Mouse (Mus musculus): Measurements from ENCODE around the gene Cfap61. TPM values are rescaled to one million over a fixed set of nuclear protein-coding genes. Genes with fewer than 3 reads are reported as not detected.
A peak's percentile ranks its signal among the peaks of the same experiment; 100 is the strongest.
"Not testable (repeated sequence)": the region's sequence is repeated elsewhere in the genome, so short reads cannot be mapped to it uniquely, and the experiment has no call there.

The Cfap61 gene
- 0.29 and 1.2 TPM in 2 replicates for polyA plus RNA-seq (2015; fragmentation: Nextera tagmentation; extraction: Ambion mirVana)

DNA sequence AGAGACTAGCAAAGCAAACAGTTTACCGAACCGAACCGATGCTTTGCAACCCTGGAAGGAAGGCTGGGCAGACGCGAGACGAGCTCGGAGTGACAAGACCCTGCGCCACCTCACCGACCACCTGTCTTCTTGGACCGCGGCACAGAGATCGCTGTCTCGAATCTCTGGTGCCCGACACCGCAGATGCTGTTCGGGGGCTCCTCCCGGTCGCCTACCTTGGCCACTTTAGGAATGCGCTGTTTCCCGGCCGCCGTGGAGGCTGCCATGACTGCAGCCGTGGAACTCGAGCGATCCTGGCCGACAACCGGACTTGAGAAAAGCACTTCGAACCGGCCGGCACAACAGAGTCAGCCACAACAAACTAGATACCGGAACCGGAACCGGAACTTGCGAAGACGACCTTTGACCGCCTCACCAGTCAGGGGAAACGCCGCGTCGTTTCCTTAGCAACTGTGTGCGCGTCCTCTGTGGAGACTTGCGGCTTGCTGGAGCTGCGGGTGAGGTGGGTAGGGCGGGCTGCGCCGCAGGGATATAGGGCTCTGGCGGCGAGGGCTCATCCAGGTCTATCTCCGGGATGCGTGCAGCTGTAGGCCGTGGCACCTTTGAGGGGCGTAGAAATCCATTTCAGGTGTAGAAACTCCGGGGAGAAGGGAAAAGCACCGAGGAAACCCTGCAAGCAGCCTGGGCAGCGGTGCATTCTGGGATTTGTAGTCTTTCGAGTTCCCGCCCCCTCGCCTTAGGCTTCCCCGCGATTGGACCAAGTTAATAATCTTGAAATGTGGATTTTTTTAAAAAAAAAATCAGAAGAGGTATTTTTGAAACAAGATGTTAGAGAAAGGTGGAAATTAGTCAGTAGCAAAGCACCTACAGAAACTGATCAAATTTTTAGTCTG, at the start of gene Cfap61, which contains the start of gene Crnkl1:
TSS of gene Cfap61 (plus strand) at position 446 of the 893 bp plus-strand sequence.
TSS of gene Crnkl1 (minus strand) at position 676 of the 893 bp plus-strand sequence.
- peaks cover 9% of the 10 kb centered on the region for H3K4me1 ChIP-seq
- WGBS: under 1% methylated on average over 61 of the region's 61 CpGs
- no peak within 1 kb of the TSS for H3K27ac ChIP-seq
- H3K9me3 ChIP-seq: no peaks in the 10 kb centered on the region
- no peaks in the 10 kb centered on the region for H3K27me3 ChIP-seq
- H3K4me2 ChIP-seq: peak within 1 kb of the TSS; percentile 77
- peak within 1 kb of the TSS; percentile 94 for H3K4me3 ChIP-seq
- H3K9ac ChIP-seq: peak within 1 kb of the TSS; percentile 57
- peaks cover 24% of the 10 kb centered on the region for H3K36me3 ChIP-seq
- peak; percentile 98 for ATAC-seq (ENCODE audit: borderline replicate concordance, extremely low read depth, low FRiP score, low TSS enrichment)

DNA sequence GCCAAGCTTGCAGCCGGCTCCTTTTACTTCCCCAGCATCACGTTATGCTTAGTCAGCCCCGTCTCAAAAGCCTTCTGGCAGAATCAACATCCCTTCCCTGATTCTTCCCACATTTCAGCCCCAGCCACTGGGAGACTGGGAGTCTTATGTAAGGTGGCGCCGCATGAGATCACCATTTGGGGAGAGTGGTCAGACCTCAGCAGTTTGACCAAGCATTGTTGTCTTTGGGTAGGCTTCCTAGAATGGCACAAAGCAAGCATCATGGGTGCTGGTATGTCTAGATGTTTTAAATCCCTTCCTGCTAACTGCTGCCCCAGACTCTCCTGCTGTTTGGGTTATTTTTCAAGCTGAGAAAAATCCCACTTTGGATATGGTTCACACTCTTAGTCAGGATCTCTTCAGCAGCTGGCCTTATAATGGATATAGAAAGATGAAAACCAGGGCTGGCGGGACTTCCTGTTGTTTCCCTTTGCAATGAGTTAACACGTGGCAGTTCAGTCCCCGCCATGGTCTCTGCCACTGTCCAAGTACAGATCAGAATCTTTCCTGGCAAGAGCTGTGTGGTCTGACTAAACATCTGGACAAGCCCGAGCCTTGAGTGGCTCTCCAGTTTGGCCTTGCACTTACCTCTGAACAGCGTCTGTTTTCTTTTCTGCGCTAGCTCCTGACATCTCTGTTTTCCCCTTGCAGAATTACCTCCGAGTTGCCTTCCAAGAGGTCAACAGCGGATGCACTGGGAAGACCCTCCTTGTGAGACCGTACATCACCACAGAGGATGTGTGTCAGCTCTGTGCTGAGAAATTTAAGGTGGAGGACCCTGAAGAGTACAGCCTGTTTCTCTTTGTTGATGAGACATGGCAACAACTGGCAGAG, 49.4 kb upstream of the Cfap61 start:
- Histone ChIP-seq H3K4me2 (no peak overlapping the region), H3K9me3 (no peaks in the 10 kb centered on the region), H3K9ac (no peak overlapping the region), H3K36me3 (peaks cover 38% of the 10 kb centered on the region), H3K4me3 (no peak overlapping the region), H3K4me1 (peaks cover 40% of the 10 kb centered on the region), H3K27ac (peak overlapping the region; percentile 79), H3K27me3 (no peaks in the 10 kb centered on the region)
- ATAC-seq (ENCODE audit: borderline replicate concordance, extremely low read depth, low FRiP score, low TSS enrichment): no peak
- 42% methylated on average over 14 of the region's 14 CpGs for WGBS

DNA sequence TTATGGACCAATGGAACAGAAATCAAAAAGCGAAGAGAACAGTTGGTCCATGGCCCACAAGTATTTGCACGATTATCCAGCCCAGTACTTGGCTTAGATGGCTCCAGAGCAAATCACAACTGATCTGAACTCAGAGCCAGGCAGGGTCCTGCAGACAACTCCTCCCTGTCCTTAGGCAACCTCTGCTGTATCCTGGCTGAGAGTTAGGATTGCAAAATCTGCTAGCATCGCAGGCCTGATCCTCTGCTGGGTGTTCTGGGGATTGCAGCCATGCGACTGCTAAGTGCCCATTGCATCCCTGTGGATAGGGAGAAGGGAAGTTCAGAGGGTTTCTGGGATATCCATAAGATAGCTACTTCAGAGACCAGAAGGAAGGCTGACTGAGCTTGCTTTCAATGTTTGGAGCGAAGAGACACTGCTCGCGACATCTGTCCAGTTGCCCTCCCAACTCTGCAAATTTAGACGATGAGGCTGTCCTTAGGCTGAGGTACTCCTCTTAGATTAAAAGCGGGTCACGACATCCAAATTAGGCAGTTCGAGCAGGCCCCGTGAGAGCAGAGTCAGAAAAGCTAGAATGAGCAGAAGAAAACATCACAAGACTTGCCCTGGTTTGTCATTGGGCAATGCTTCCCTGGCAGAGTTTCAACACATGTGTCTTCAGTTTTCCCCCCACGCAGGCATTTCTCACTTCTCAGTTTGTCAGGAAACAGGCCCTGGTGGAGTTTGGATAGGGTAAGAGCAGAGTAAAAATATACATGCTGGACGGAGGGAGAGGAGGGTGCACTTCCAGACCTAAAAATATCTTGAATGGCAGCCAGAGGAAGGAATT, 46.4 kb upstream of the Cfap61 start:
- Histone ChIP-seq H3K27ac (peak overlapping the region; percentile 89), H3K4me3 (no peak overlapping the region), H3K4me2 (no peak overlapping the region), H3K27me3 (no peaks in the 10 kb centered on the region), H3K4me1 (peaks cover 39% of the 10 kb centered on the region), H3K36me3 (peaks cover 26% of the 10 kb centered on the region), H3K9me3 (no peaks in the 10 kb centered on the region), H3K9ac (no peak overlapping the region)
- peak; percentile 90 for ATAC-seq (ENCODE audit: borderline replicate concordance, extremely low read depth, low FRiP score, low TSS enrichment)
- WGBS: 33% methylated on average over 14 of the region's 14 CpGs

DNA sequence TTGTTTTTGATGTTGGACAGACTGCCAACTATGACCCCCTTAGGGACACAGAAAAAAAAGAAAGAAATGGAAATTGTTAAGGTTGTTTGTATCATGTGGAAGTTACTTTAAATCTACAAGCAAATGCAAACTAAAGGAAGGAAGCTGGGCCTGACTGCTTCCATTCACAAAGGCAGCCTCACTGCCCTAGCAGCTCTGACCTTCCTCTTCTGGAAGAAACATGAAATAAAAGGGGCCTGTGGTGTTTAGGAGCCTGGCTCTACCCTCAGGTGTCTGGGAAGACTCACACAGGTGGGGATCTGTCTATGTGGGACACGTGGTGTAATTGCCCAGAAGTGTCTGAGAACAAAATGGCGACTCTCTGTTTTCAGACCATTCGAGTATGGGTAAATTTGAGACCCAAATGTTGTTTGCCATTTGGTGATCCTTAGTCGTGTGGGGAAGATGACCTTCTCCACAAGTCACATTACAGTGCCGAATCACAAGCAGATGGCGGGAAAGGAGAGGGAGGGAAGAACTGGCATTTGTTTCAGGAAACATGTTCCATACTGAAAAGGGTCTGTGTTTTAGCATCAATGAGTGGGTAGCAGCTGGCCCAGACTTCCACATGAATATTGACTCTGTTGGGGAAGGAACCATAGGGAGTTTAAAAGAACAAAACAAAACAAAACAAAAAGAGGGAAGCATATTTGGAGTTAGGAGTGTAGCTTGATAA, 45.7 kb upstream of the Cfap61 start:
- Histone ChIP-seq H3K27ac (peak overlapping the region; percentile 89), H3K4me2 (no peak overlapping the region), H3K4me3 (no peak overlapping the region), H3K9ac (no peak overlapping the region), H3K4me1 (peaks cover 33% of the 10 kb centered on the region), H3K27me3 (no peaks in the 10 kb centered on the region), H3K9me3 (no peaks in the 10 kb centered on the region), H3K36me3 (peaks cover 21% of the 10 kb centered on the region)
- peak; percentile 49; the same call in 1 of the 2 replicates for ATAC-seq (ENCODE audit: borderline replicate concordance, extremely low read depth, low FRiP score, low TSS enrichment)
- 48% methylated on average over 6 of the region's 6 CpGs for WGBS

DNA sequence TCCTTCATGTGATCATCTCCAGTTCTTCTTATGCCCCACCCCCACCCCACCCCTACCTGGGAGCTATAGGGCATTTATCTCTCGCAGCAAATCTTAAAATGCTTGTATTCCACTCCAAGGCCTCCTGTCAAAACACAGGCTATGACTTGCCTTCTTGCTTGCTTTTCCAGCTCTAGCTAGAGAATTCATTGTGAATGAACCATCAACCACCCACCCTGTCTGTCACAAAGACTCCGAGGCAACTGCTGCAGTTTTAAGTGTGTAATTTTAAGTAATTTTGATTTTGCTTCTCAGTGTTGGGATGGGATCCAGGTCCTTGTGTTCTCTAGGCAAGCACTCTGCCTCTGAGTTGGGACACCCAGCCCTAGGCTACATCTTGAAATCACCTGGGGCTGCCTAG, 44.0 kb upstream of the Cfap61 start:
- Histone ChIP-seq H3K9me3 (no peaks in the 10 kb centered on the region), H3K4me3 (no peak overlapping the region), H3K9ac (no peak overlapping the region), H3K27me3 (no peaks in the 10 kb centered on the region), H3K4me1 (peaks cover 22% of the 10 kb centered on the region), H3K4me2 (no peak overlapping the region), H3K36me3 (peaks cover 19% of the 10 kb centered on the region), H3K27ac (no peak overlapping the region)
- WGBS: 71% methylated on average over 2 of the region's 2 CpGs
- no peak for ATAC-seq (ENCODE audit: borderline replicate concordance, extremely low read depth, low FRiP score, low TSS enrichment)

DNA sequence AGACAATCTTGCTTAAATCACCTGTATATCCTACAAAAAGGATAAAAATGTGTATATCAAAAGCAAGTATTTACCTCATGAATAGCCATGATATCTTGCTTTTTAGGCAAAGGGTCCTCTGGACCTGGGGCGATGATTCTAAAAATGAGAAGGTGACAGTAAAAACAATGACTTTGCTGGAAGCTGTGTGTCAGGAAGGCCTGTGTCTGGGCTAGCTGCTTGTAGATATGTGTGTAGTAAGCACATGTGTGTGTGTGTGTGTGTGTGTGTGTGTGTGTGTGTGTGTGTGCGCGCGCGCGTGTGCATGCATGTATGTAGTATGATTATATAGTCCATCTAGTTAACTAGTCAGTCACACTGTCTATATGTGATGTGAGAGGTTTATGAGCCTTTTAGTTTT, 40.8 kb upstream of the Cfap61 start:
- Histone ChIP-seq H3K4me3 (no peak overlapping the region), H3K9me3 (no peaks in the 10 kb centered on the region), H3K36me3 (no peaks in the 10 kb centered on the region), H3K27ac (no peak overlapping the region), H3K4me1 (peaks cover 9% of the 10 kb centered on the region), H3K27me3 (no peaks in the 10 kb centered on the region), H3K4me2 (no peak overlapping the region), H3K9ac (no peak overlapping the region)
- ATAC-seq (ENCODE audit: borderline replicate concordance, extremely low read depth, low FRiP score, low TSS enrichment): no peak
- WGBS: 97% methylated on average over 6 of the region's 6 CpGs

DNA sequence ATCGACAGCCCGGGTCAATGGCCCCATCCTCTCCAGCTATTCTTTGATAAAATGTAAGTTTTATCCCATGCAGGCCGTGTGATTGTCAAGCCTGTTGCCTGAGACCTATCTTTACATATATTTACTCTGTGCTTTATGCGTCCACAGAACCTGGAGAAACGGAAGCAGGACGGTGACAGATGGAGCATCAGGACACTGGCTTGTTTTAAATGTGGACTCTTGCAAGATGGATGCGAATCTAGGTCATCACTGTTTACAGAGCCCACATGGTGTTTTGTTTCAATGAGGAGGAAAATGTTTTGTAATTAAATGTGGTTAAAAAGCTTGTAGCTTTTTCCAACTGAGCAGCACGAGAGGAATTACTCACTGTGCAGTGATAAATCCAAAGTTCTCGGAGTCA, 36.5 kb upstream of the Cfap61 start:
- no peak overlapping the region for H3K4me3 ChIP-seq
- H3K4me1 ChIP-seq: no peaks in the 10 kb centered on the region
- no peak overlapping the region for H3K27ac ChIP-seq
- WGBS: 47% methylated on average over 9 of the region's 9 CpGs
- H3K36me3 ChIP-seq: no peaks in the 10 kb centered on the region
- H3K4me2 ChIP-seq: no peak overlapping the region
- no peaks in the 10 kb centered on the region for H3K27me3 ChIP-seq
- no peak for ATAC-seq (ENCODE audit: borderline replicate concordance, extremely low read depth, low FRiP score, low TSS enrichment)
- no peak overlapping the region for H3K9ac ChIP-seq
- no peaks in the 10 kb centered on the region for H3K9me3 ChIP-seq

DNA sequence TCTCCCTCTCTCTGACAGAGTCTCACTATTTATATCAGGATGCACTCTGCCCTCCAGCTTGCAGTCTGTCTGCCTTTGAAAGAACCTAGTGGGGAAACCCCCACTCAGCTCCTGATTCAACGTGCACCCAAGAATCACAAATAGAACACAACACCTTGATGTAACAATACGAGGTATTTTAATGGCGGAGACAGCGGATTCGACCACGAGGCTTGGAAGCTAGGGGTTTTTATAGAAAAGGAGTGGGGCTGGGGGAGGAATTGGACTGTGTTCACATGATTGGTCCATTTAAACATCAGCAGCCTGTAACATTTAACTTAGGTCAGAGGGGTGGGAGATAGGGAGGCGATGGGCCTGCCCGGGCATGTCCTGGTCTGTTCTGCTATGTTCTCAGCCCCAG, 34.3 kb upstream of the Cfap61 start:
- H3K27me3 ChIP-seq; H3K4me2 ChIP-seq; H3K9ac ChIP-seq; H3K4me3 ChIP-seq; ATAC-seq (ENCODE audit: borderline replicate concordance, extremely low read depth, low FRiP score, low TSS enrichment); H3K36me3 ChIP-seq; H3K9me3 ChIP-seq; H3K27ac ChIP-seq: not testable (repeated sequence)
- peaks cover 15% of the 10 kb centered on the region for H3K4me1 ChIP-seq
- WGBS: 71% methylated on average over 8 of the region's 8 CpGs

DNA sequence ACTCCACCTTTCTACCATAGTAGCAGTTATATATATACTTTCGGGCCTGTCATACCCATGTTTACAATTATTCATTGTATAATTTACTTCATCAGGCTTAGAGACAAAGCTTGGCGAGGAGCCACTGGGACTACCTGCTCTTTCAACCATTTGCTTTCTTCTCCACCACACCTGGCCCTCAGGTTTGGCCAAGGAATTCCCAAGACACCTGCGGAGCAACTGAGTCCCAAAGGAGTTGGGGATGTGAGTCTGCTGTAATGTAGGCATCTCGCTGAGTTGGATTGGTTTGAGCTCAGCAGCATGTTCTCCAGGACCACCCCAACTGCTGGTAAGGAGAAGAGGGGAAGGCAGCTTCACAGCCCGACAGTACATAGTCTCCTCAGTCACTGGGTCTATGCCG, 32.7 kb upstream of the Cfap61 start, which contains the start of gene Naa20:
TSS of gene Naa20 (plus strand) at position 239 of the 400 bp plus-strand sequence.
- H3K27ac ChIP-seq: no peak within 1 kb of the TSS

DNA sequence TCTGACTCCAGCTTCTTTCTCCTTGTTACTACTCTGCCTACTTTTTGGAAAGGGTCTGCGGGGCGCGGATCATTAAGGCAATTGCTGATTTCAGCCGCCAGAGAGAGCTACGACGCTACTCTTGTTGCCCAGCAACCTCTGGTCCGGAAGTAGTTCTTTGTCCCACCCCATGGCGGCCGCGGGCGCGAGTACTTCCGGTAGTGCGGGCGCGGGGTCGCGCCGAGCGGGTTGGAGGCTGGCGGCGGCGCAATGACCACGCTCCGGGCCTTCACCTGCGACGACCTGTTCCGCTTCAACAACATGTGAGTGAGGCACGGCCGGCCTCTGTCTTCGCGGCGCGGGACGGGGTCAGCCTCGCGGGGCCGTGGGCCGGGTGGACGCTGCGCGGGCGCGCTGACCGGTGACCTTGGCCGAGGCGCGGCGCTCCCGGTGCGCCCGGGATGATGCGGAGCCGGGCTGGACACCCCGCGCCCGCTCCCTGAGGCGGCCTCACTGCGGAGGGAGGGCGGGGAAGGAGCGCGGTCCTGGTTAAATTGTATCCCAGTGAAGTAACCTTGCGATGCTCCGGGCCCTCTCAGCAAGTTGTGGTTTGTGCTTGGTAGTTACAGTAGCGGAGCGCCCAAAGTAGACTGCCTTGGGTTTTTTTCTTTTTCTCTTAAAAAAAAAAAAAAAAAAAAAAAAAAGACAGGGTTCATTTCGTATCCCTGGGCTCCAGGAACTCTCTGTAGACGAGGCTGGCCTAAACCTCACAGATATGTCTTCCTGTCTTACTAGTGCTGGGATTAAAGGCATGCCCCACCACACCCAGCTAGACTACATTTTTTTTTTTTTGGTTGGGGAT, 31.3 kb upstream of the Cfap61 start:
- Histone ChIP-seq H3K4me2 (peak overlapping the region; percentile 53), H3K9me3 (no peaks in the 10 kb centered on the region), H3K27ac (peak overlapping the region; percentile 72), H3K4me3 (peak overlapping the region; percentile 92), H3K27me3 (no peaks in the 10 kb centered on the region), H3K9ac (peak overlapping the region; percentile 85), H3K4me1 (peaks cover 19% of the 10 kb centered on the region), H3K36me3 (peaks cover 9% of the 10 kb centered on the region)
- under 1% methylated on average over 67 of the region's 68 CpGs for WGBS
- ATAC-seq (ENCODE audit: borderline replicate concordance, extremely low read depth, low FRiP score, low TSS enrichment): peak; percentile 94

More for the DNA sequence above, 32.7 kb upstream of the Cfap61 start, which contains the start of gene Naa20:
- 0 out of 2 replicates have a peak, but pooled peaks cover 5% of the 10 kb centered on the region for H3K36me3 ChIP-seq
- no peaks in the 10 kb centered on the region for H3K27me3 ChIP-seq
- peak within 1 kb of the TSS; percentile 92 for H3K4me3 ChIP-seq
- peak within 1 kb of the TSS; percentile 53 for H3K4me2 ChIP-seq
- H3K9me3 ChIP-seq: no peaks in the 10 kb centered on the region
- no peak within 1 kb of the TSS for H3K9ac ChIP-seq
- 89% methylated on average over 6 of the region's 6 CpGs for whole genome bisulfite sequencing
- peaks cover 19% of the 10 kb centered on the region for H3K4me1 ChIP-seq
- no peak for ATAC-seq (ENCODE audit: borderline replicate concordance, extremely low read depth, low FRiP score, low TSS enrichment)
